Comparison of ENCODE assay signal across 32 mouse cellular contexts in genomic region chr6:71718322-71718721, GRCm38 (mm10). TPM values are rescaled to one million over a fixed set of nuclear protein-coding genes. Genes with fewer than 3 reads are reported as not detected.
DNase-seq lines count a peak whose midpoint lies in the region; ATAC-seq and TF ChIP-seq lines count a peak whose summit lies in the region.
"Had no signal": no experiment of that assay in that cellular context is flagged by ENCODE, and none has a peak within 500 bp of the region (broad histone marks: within the 10 kb centered on the region; RNA-seq: fewer than 3 reads in every experiment).

No protein-coding gene starts in this region.

- peak; percentile 37 for DNase-seq in intestine, embryonic 14.5 days (ENCODE audit: low spot score)
- peak; percentile 18 for DNase-seq in 416B (ENCODE audit: low read depth)
- peak; percentile 83 for DNase-seq in MEL (ENCODE audit: low read depth, low spot score)
- DNase-seq in cerebellum, postnatal 36 days, result no peak
- DNase-seq in kidney, adult 8-10 months, result no peak
- DNase-seq in adrenal gland, adult 18-20 months (ENCODE audit: low spot score in 2 of 2), result no peak
- DNase-seq: adrenal gland, postnatal 14 days; cerebellum, adult 11 months; cerebellum, adult 9-10 months; gastrocnemius, postnatal 25 days; kidney, adult 11 months; kidney, postnatal 36 days; lung, postnatal 36 days; midbrain, embryonic 14.5 days; retina, postnatal 1 day; right cerebral cortex, postnatal 14 days; thymus, adult 2 months had no signal

- peak; percentile 87 to 88 for TF ChIP-seq EP300 in MEL (IDR thresholded peaks at IDR 0.05; ENCODE audit: low read depth in 1 of 2, low read length in 2 of 2)

- no peaks in the 10 kb centered on the region for H3K27me3 ChIP-seq in intestine, embryonic 14.5 days (replicated peaks; ENCODE audit: control insufficient read depth, insufficient read depth, low read length)
- H3K27me3 ChIP-seq in intestine, postnatal 0 days (replicated peaks; ENCODE audit: control insufficient read depth, insufficient read depth, low read length), result no peaks in the 10 kb centered on the region
- H3K27me3 ChIP-seq in MEL (ENCODE audit: control insufficient read depth in 1 of 2, insufficient read depth in 2 of 2, low read length in 2 of 2), result no peaks in the 10 kb centered on the region
- no peaks in the 10 kb centered on the region for H3K27me3 ChIP-seq in liver, embryonic 12.5 days (replicated peaks)
- H3K27me3 ChIP-seq: embryonic facial prominence, embryonic 15.5 days; forebrain, embryonic 13.5 days; heart, embryonic 15.5 days; hindbrain, embryonic 12.5 days; limb, embryonic 13.5 days; liver, embryonic 15.5 days; neural tube, embryonic 15.5 days had no signal

- H3K36me3 ChIP-seq in intestine, embryonic 14.5 days (ENCODE audit: control insufficient read depth, insufficient read depth, low read length), result no peaks in the 10 kb centered on the region
- H3K36me3 ChIP-seq in intestine, postnatal 0 days (ENCODE audit: control insufficient read depth, insufficient read depth), result no peaks in the 10 kb centered on the region
- peaks cover 0 to 19% of the 10 kb centered on the region in 2 experiments; a peak in 2 of 4 replicates for H3K36me3 ChIP-seq in MEL (ENCODE audit: control insufficient read depth in 1 of 2, insufficient read depth in 2 of 2, low read length in 2 of 2)
- H3K36me3 ChIP-seq in liver, embryonic 12.5 days, result no peaks in the 10 kb centered on the region
- H3K36me3 ChIP-seq: embryonic facial prominence, embryonic 10.5 days; embryonic facial prominence, embryonic 15.5 days; heart, embryonic 10.5 days; heart, embryonic 15.5 days; hindbrain, embryonic 12.5 days; limb, embryonic 13.5 days; liver, embryonic 15.5 days; neural tube, embryonic 15.5 days had no signal

- H3K9me3 ChIP-seq in intestine, embryonic 14.5 days (ENCODE audit: control insufficient read depth, low read length), result no peaks in the 10 kb centered on the region
- H3K9me3 ChIP-seq in intestine, postnatal 0 days (ENCODE audit: control insufficient read depth), result no peaks in the 10 kb centered on the region
- H3K9me3 ChIP-seq in MEL (replicated peaks; ENCODE audit: insufficient read depth, low read length), result no peaks in the 10 kb centered on the region
- H3K9me3 ChIP-seq in liver, embryonic 12.5 days (replicated peaks), result no peaks in the 10 kb centered on the region
- H3K9me3 ChIP-seq: embryonic facial prominence, embryonic 10.5 days; embryonic facial prominence, embryonic 15.5 days; forebrain, embryonic 13.5 days; heart, embryonic 10.5 days; heart, embryonic 15.5 days; hindbrain, embryonic 12.5 days; limb, embryonic 13.5 days; liver, embryonic 15.5 days; neural tube, embryonic 15.5 days had no signal

- no peak for ATAC-seq in intestine, embryonic 14.5 days (replicated peaks; ENCODE audit: low FRiP score, low TSS enrichment, low read depth)
- no peak for ATAC-seq in intestine, postnatal 0 days
- peak; percentile 52; the same call in 1 of the 2 replicates for ATAC-seq in liver, embryonic 12.5 days
- ATAC-seq: forebrain, embryonic 13.5 days; hindbrain, postnatal 0 days; Patski had no signal

- H3K9ac ChIP-seq in intestine, embryonic 14.5 days (ENCODE audit: low read length), result no peak overlapping the region
- no peak overlapping the region for H3K9ac ChIP-seq in intestine, postnatal 0 days (ENCODE audit: low read depth, low read length)
- no peak overlapping the region; the same call in 1 of the 2 replicates for H3K9ac ChIP-seq in MEL (ENCODE audit: control insufficient read depth, low read depth, low read length, poor library complexity, severe bottlenecking)
- H3K9ac ChIP-seq in liver, embryonic 12.5 days, result no peak overlapping the region
- H3K9ac ChIP-seq: embryonic facial prominence, embryonic 15.5 days; forebrain, embryonic 13.5 days; heart, embryonic 15.5 days; hindbrain, embryonic 12.5 days; limb, embryonic 13.5 days; liver, embryonic 15.5 days; neural tube, embryonic 15.5 days had no signal

- H3K4me1 ChIP-seq in intestine, embryonic 14.5 days (replicated peaks; ENCODE audit: control insufficient read depth, insufficient read depth, low read length), result no peaks in the 10 kb centered on the region
- H3K4me1 ChIP-seq in intestine, postnatal 0 days (replicated peaks; ENCODE audit: control insufficient read depth, insufficient read depth, low read length), result no peaks in the 10 kb centered on the region
- peaks cover 5 to 16% of the 10 kb centered on the region in 2 experiments for H3K4me1 ChIP-seq in MEL (ENCODE audit: control insufficient read depth in 1 of 2, insufficient read depth in 2 of 2, low read length in 2 of 2)
- H3K4me1 ChIP-seq in liver, embryonic 12.5 days, result peaks cover 24% of the 10 kb centered on the region
- H3K4me1 ChIP-seq: embryonic facial prominence, embryonic 10.5 days had no signal

- 77% methylated on average over 2 of the region's 2 CpGs for WGBS in intestine, embryonic 14.5 days
- 62% methylated on average over 2 of the region's 2 CpGs for WGBS in intestine, postnatal 0 days
- 38% methylated on average over 2 of the region's 2 CpGs for WGBS in liver, embryonic 12.5 days (ENCODE audit: insufficient replicate concordance)

- no peak for TF ChIP-seq CTCF in intestine, postnatal 0 days (IDR thresholded peaks at IDR 0.05; ENCODE audit: low read depth)
- no peak for TF ChIP-seq CTCF in MEL (IDR thresholded peaks at IDR 0.05 in 2 of 3, conservative IDR thresholded peaks at IDR 0.05 in 1 of 3; ENCODE audit: control insufficient read depth in 1 of 3, insufficient read depth in 1 of 3, low read depth in 2 of 3, low read length in 3 of 3, poor library complexity in 1 of 3, severe bottlenecking in 1 of 3)

- H3K4me2 ChIP-seq in intestine, embryonic 14.5 days (ENCODE audit: low read length), result no peak overlapping the region
- no peak overlapping the region for H3K4me2 ChIP-seq in intestine, postnatal 0 days (replicated peaks; ENCODE audit: low read depth)
- 0 out of 2 replicates have a peak overlapping the region, but pooled peaks have one; percentile 24 for H3K4me2 ChIP-seq in liver, embryonic 12.5 days
- H3K4me2 ChIP-seq: embryonic facial prominence, embryonic 15.5 days; forebrain, embryonic 13.5 days; heart, embryonic 15.5 days; hindbrain, embryonic 12.5 days; limb, embryonic 13.5 days; liver, embryonic 15.5 days; neural tube, embryonic 15.5 days had no signal

- TF ChIP-seq RAD21 in MEL (IDR thresholded peaks at IDR 0.05; ENCODE audit: low read depth, low read length), result no peak

- no peak for TF ChIP-seq POLR2A in MEL (IDR thresholded peaks at IDR 0.05; ENCODE audit: control insufficient read depth in 1 of 2, insufficient read depth in 1 of 2, low read depth in 1 of 2, low read length in 2 of 2, poor library complexity in 1 of 2)

- no peak overlapping the region for H3K27ac ChIP-seq in intestine, embryonic 14.5 days (ENCODE audit: low read depth)
- no peak overlapping the region for H3K27ac ChIP-seq in intestine, postnatal 0 days (ENCODE audit: low read depth, low read length)
- H3K27ac ChIP-seq in MEL (ENCODE audit: control insufficient read depth, low read depth, low read length), result peak overlapping the region; percentile 41
- no peak overlapping the region for H3K27ac ChIP-seq in liver, embryonic 12.5 days
- H3K27ac ChIP-seq: embryonic facial prominence, embryonic 10.5 days; embryonic facial prominence, embryonic 15.5 days; forebrain, embryonic 13.5 days; heart, embryonic 10.5 days; heart, embryonic 15.5 days; hindbrain, embryonic 12.5 days; hindbrain, postnatal 0 days; layer of hippocampus, adult 2 months; limb, embryonic 13.5 days; liver, embryonic 15.5 days; neural tube, embryonic 15.5 days had no signal

- H3K4me3 ChIP-seq in intestine, embryonic 14.5 days (ENCODE audit: low read depth, low read length), result no peak overlapping the region
- no peak overlapping the region for H3K4me3 ChIP-seq in intestine, postnatal 0 days (ENCODE audit: low read depth, low read length)
- no peak overlapping the region; a peak in 1 of 4 replicates for H3K4me3 ChIP-seq in MEL (ENCODE audit: control insufficient read depth in 1 of 2, insufficient read depth in 1 of 2, low read depth in 2 of 2, low read length in 2 of 2)
- no peak overlapping the region for H3K4me3 ChIP-seq in liver, embryonic 12.5 days
- H3K4me3 ChIP-seq: embryonic facial prominence, embryonic 10.5 days; embryonic facial prominence, embryonic 15.5 days; forebrain, embryonic 13.5 days; heart, embryonic 10.5 days; heart, embryonic 15.5 days; hindbrain, embryonic 12.5 days; layer of hippocampus, adult 2 months; limb, embryonic 13.5 days; liver, embryonic 15.5 days; neural tube, embryonic 15.5 days had no signal

- H3K79me2 ChIP-seq in MEL (ENCODE audit: control insufficient read depth, insufficient read depth, low read length, poor library complexity), result no peaks in the 10 kb centered on the region

TF ChIP-seq in MEL, 35 proteins besides CTCF, POLR2A, EP300 and RAD21 (continues in another document):
- no peak for TF ChIP-seq MYC (IDR thresholded peaks at IDR 0.05; ENCODE audit: low read depth, low read length)
- no peak for TF ChIP-seq ELF1 (IDR thresholded peaks at IDR 0.05; ENCODE audit: low read depth, low read length)
- no peak for TF ChIP-seq UBTF (IDR thresholded peaks at IDR 0.05; ENCODE audit: borderline replicate concordance, insufficient read depth, low read depth, low read length)
- no peak for TF ChIP-seq POLR2AphosphoS5 (IDR thresholded peaks at IDR 0.05; ENCODE audit: borderline replicate concordance, low read depth, low read length)
- TF ChIP-seq USF1 (IDR thresholded peaks at IDR 0.05; ENCODE audit: low read depth, low read length), result no peak
- TF ChIP-seq ETS1 (IDR thresholded peaks at IDR 0.05; ENCODE audit: low read depth, low read length), result peak; percentile 77
- TF ChIP-seq ZKSCAN1 (IDR thresholded peaks at IDR 0.05; ENCODE audit: low read depth, low read length), result no peak
- TF ChIP-seq KAT2A (conservative IDR thresholded peaks at IDR 0.05; ENCODE audit: low read depth, low read length), result no peak
- TF ChIP-seq GATA1 (IDR thresholded peaks at IDR 0.05; ENCODE audit: low read depth, low read length), result peak; percentile 92
- TF ChIP-seq SIN3A (IDR thresholded peaks at IDR 0.05; ENCODE audit: low read length), result peak; percentile 50; the same call in 1 of the 2 replicates
- 0 out of 2 replicates have a peak, but pooled peaks have one; percentile 33 for TF ChIP-seq MYB (IDR thresholded peaks at IDR 0.05; ENCODE audit: low read depth, low read length)
- TF ChIP-seq RCOR1 (IDR thresholded peaks at IDR 0.05; ENCODE audit: low read depth, low read length), result peak; percentile 61
- TF ChIP-seq TAL1 (IDR thresholded peaks at IDR 0.05; ENCODE audit: low read length), result peak; percentile 37; the same call in 1 of the 2 replicates

RNA-seq across cellular contexts. Expression of gene Reep1, which starts 11.0 kb away (rescaled TPM):
- 20.8 and 23.9 TPM in 2 replicates for polyA plus RNA-seq in intestine, embryonic 14.5 days (2014; fragmentation: Nextera tagmentation; extraction: Ambion mirVana)
- polyA plus RNA-seq in intestine, postnatal 0 days (2015; fragmentation: Nextera tagmentation; extraction: Ambion mirVana), result 6.5 and 6.7 TPM in 2 replicates
- total RNA-seq in MEL (2012; rRNA removed), result 0.07 and 0.12 TPM in 2 replicates
- under 1 TPM in 1 of 2 experiments, not detected in 1; 0.36 TPM for polyA plus RNA-seq in MEL (2012; ENCODE audit: insufficient read depth in 1 of 2, insufficient read length in 2 of 2, low read depth in 1 of 2, low replicate concordance in 2 of 2, missing spikeins in 1 of 2)
- 5.6 and 5.9 TPM in 2 replicates for polyA plus RNA-seq in liver, embryonic 12.5 days (2016; fragmentation: Nextera tagmentation; extraction: Ambion mirVana)
- 1 to 10 TPM; 4.1 to 4.4 TPM for total RNA-seq in adrenal gland, adult 18-20 months (2021)
- total RNA-seq: monocyte, adult 5-6 weeks had no signal

Comparison
In these comparisons a context has a peak if more than half of its experiments do, and no peak if none do; other contexts are left out.
1. DNase-seq: peak in intestine, embryonic 14.5 days (single experiment), 416B (single experiment) and MEL (single experiment); none in cerebellum, postnatal 36 days (0 of 2), kidney, adult 8-10 months (0 of 2) and adrenal gland, adult 18-20 months (0 of 2).